Mouse (Mus musculus) small intestine, adult 2 months (tissue): Measurements from ENCODE around the gene Slc6a12. TPM values are rescaled to one million over a fixed set of nuclear protein-coding genes. Genes with fewer than 3 reads are reported as not detected.

Source experiments
- H3K27ac ChIP-seq: fragments of 200-500 bp; 2 replicates; pipeline ENCODE4 v1.5.1; 2012; ENCODE audit warnings: low read depth, low read length, control low read depth, inconsistent platforms; ENCODE audit not compliant: insufficient read depth
- H3K27me3 ChIP-seq: fragments of 200-500 bp; 2 replicates; pipeline ENCODE4 v1.6.1; 2012; ENCODE audit warnings: mild to moderate bottlenecking, moderate library complexity, low read length, inconsistent platforms; ENCODE audit not compliant: control insufficient read depth, insufficient read depth
- H3K36me3 ChIP-seq: fragments of 200-500 bp; 2 replicates; pipeline ENCODE4 v1.6.1; 2012; ENCODE audit warnings: mild to moderate bottlenecking, low read length, control low read depth, inconsistent platforms; ENCODE audit not compliant: control insufficient read depth, insufficient read depth
- H3K4me1 ChIP-seq: fragments of 200-500 bp; 2 replicates; pipeline ENCODE4 v1.6.1; 2012; ENCODE audit warnings: low read length, inconsistent platforms, mixed read lengths; ENCODE audit not compliant: control insufficient read depth, insufficient read depth, insufficient read length
- H3K4me3 ChIP-seq: fragments of 200-500 bp; 2 replicates; pipeline ENCODE4 v1.5.1; 2012; ENCODE audit warnings: low read depth, mild to moderate bottlenecking, control low read depth, inconsistent platforms, low read length, moderate library complexity
- CTCF ChIP-seq: fragments of 200-500 bp; IDR thresholded peaks from 2 replicates; pipeline ENCODE4 v1.5.1; 2012; ENCODE audit warnings: low read depth, mild to moderate bottlenecking, control low read depth, inconsistent platforms, low read length, moderate library complexity, mixed read lengths; ENCODE audit not compliant: insufficient replicate concordance, insufficient read length; ENCODE audit errors: extremely low read depth
- POLR2A ChIP-seq: fragments of 200-500 bp; IDR thresholded peaks from 2 replicates; pipeline ENCODE4 v1.6.1; 2012; ENCODE audit warnings: low read depth, mild to moderate bottlenecking, control low read depth, inconsistent platforms, low read length, moderate library complexity
- WGBS: fragments of 180-500 bp; shearing (Covaris S2); methylation state at CpG from one replicate; pipeline ENCODE4 v1.1.7; 2018; 5-methylcytosine and 5-hydroxymethylcytosine counted together
- polyA plus RNA-seq: library from polyadenylated mRNA; depleted of rRNA; stranded (reverse); fragments of >200 nt; gene quantifications from 2 replicates; pipeline ENCODE4 v1.2.3, GENCODE M21; 2012; rRNA removed

The Slc6a12 gene
- 0.27 and 0.42 TPM in 2 replicates for polyA plus RNA-seq

- TF ChIP-seq POLR2A: no peak
- TF ChIP-seq CTCF: no peak
- Histone ChIP-seq H3K4me3 (no peak within 1 kb of the TSS), H3K27me3 (no peaks in the 10 kb centered on the region), H3K4me1 (no peaks in the 10 kb centered on the region), H3K36me3 (no peaks in the 10 kb centered on the region), H3K27ac (no peak within 1 kb of the TSS)
- WGBS: 70% methylated on average over 15 of the region's 15 CpGs
Measured at GRCm38 (mm10) chr6:121343026-121343770, at the start of gene Slc6a12. Gene Slc6a12, plus strand, starts transcription at chr6:121343076.

GRCm38 (mm10) chr6:121299317-121299716 lies 43.6 kb upstream of the Slc6a12 start:
- 52% methylated on average over 7 of the region's 7 CpGs for WGBS
- TF ChIP-seq POLR2A (no peak), CTCF (no peak)

GRCm38 (mm10) chr6:121299954-121300353 lies 42.9 kb upstream of the Slc6a12 start, which contains the start of gene Slc6a13:
Gene Slc6a13, plus strand, starts transcription at chr6:121300227.
- Histone ChIP-seq H3K36me3 (no peaks in the 10 kb centered on the region), H3K4me1 (no peaks in the 10 kb centered on the region), H3K27ac (no peak within 1 kb of the TSS), H3K4me3 (no peak within 1 kb of the TSS), H3K27me3 (no peaks in the 10 kb centered on the region; the same call in 1 of the 2 replicates)
- 11% methylated on average over 11 of the region's 11 CpGs for WGBS
- no peak for TF ChIP-seq POLR2A
- no peak for TF ChIP-seq CTCF

More at GRCm38 (mm10) chr6:121299317-121299716, 43.6 kb upstream of the Slc6a12 start:
- no peaks in the 10 kb centered on the region for H3K36me3 ChIP-seq
- no peaks in the 10 kb centered on the region; the same call in 1 of the 2 replicates for H3K27me3 ChIP-seq
- no peak overlapping the region for H3K4me3 ChIP-seq
- H3K27ac ChIP-seq: no peak overlapping the region
- no peaks in the 10 kb centered on the region for H3K4me1 ChIP-seq

- Histone ChIP-seq H3K36me3 (no peaks in the 10 kb centered on the region), H3K4me3 (no peak overlapping the region)
- WGBS: 33% methylated on average over 9 of the region's 9 CpGs
Measured at GRCm38 (mm10) chr6:121300504-121300903, 42.4 kb upstream of the Slc6a12 start.

GRCm38 (mm10) chr6:121303466-121304220 lies 39.2 kb upstream of the Slc6a12 start:
- TF ChIP-seq CTCF (no peak), POLR2A (no peak)
- Histone ChIP-seq H3K4me1 (no peaks in the 10 kb centered on the region), H3K27me3 (no peaks in the 10 kb centered on the region; the same call in 1 of the 2 replicates), H3K4me3 (no peak overlapping the region), H3K36me3 (no peaks in the 10 kb centered on the region), H3K27ac (no peak overlapping the region)
- WGBS: 61% methylated on average over 10 of the region's 10 CpGs

More at GRCm38 (mm10) chr6:121300504-121300903, 42.4 kb upstream of the Slc6a12 start:
- H3K27me3 ChIP-seq: no peaks in the 10 kb centered on the region; the same call in 1 of the 2 replicates
- TF ChIP-seq POLR2A (no peak), CTCF (no peak)
- H3K4me1 ChIP-seq: no peaks in the 10 kb centered on the region
- H3K27ac ChIP-seq: no peak overlapping the region

- H3K4me3 ChIP-seq: no peak overlapping the region
- no peaks in the 10 kb centered on the region for H3K4me1 ChIP-seq
- WGBS: 62% methylated on average over 9 of the region's 9 CpGs
- no peaks in the 10 kb centered on the region for H3K36me3 ChIP-seq
- H3K27ac ChIP-seq: no peak overlapping the region
- H3K27me3 ChIP-seq: no peaks in the 10 kb centered on the region; the same call in 1 of the 2 replicates
- TF ChIP-seq POLR2A: no peak
- TF ChIP-seq CTCF: no peak
Measured at GRCm38 (mm10) chr6:121304630-121305029, 38.2 kb upstream of the Slc6a12 start.

- TF ChIP-seq CTCF (no peak), POLR2A (no peak)
Measured at GRCm38 (mm10) chr6:121305571-121305970, 37.3 kb upstream of the Slc6a12 start.

More at GRCm38 (mm10) chr6:121305571-121305970, 37.3 kb upstream of the Slc6a12 start:
- Histone ChIP-seq H3K4me3 (no peak overlapping the region), H3K4me1 (no peaks in the 10 kb centered on the region), H3K27ac (no peak overlapping the region), H3K27me3 (no peaks in the 10 kb centered on the region; the same call in 1 of the 2 replicates), H3K36me3 (no peaks in the 10 kb centered on the region)
- WGBS: 79% methylated on average over 3 of the region's 3 CpGs
